Mouse (Mus musculus) spleen, adult 2 months (tissue): ENCODE measurements at regions not wholly inside any gene's neighbourhood (a gene's known extent, or its start where the extent isn't known, plus 50 kb on each side); places are given as distances from the start of the nearest gene placed in this dataset.

ENCODE experiments used
- CTCF ChIP-seq: fragments of 200-500 bp; IDR thresholded peaks from 2 replicates; pipeline ENCODE4 v1.5.1; 2011; ENCODE audit warnings: mild to moderate bottlenecking, inconsistent platforms; ENCODE audit not compliant: insufficient read depth, insufficient read length, insufficient replicate concordance; ENCODE audit errors: extremely low read depth
- POLR2A ChIP-seq: fragments of 200-500 bp; IDR thresholded peaks from 2 replicates; pipeline ENCODE4 v1.6.1; 2011; ENCODE audit warnings: low read depth, low read length, inconsistent platforms

- TF ChIP-seq CTCF: no peak
- TF ChIP-seq POLR2A: no peak
Observed at GRCm38 (mm10) chr15:31134891-31135290, 89.2 kb upstream of the Dap start.
